Comparison of ENCODE assay signal across 16 mouse cellular contexts in genomic region chr9:79823438-79823837, GRCm38 (mm10). TPM values are rescaled to one million over a fixed set of nuclear protein-coding genes. Genes with fewer than 3 reads are reported as not detected.
DNase-seq lines count a peak whose midpoint lies in the region; ATAC-seq and TF ChIP-seq lines count a peak whose summit lies in the region.
"Had no signal": no experiment of that assay in that cellular context is flagged by ENCODE, and none has a peak within 500 bp of the region (broad histone marks: within the 10 kb centered on the region; RNA-seq: fewer than 3 reads in every experiment).

No protein-coding gene starts in this region.

- H3K4me3 ChIP-seq in forebrain, embryonic 11.5 days (ENCODE audit: low read depth, low read length): no peak overlapping the region
- no peak overlapping the region for H3K4me3 ChIP-seq in forebrain, embryonic 16.5 days (replicated peaks; ENCODE audit: low read length)
- no peak overlapping the region for H3K4me3 ChIP-seq in midbrain, embryonic 11.5 days (ENCODE audit: low read depth, low read length)
- H3K4me3 ChIP-seq in midbrain, embryonic 15.5 days: no peak overlapping the region
- no peak overlapping the region for H3K4me3 ChIP-seq in hindbrain, postnatal 0 days (ENCODE audit: low read length)
- H3K4me3 ChIP-seq in lung, adult 2 months (replicated peaks; ENCODE audit: extremely low read depth, low read depth, low read length): no peak overlapping the region
- H3K4me3 ChIP-seq: limb, embryonic 15.5 days; myocyte had no signal

- H3K27ac ChIP-seq in forebrain, embryonic 11.5 days (ENCODE audit: low read depth, low read length): peak overlapping the region; percentile 8; the same call in 1 of the 2 replicates
- H3K27ac ChIP-seq in forebrain, embryonic 16.5 days (ENCODE audit: low read length): no peak overlapping the region
- no peak overlapping the region; the same call in 1 of the 2 replicates for H3K27ac ChIP-seq in midbrain, embryonic 11.5 days (ENCODE audit: low read depth, low read length)
- no peak overlapping the region for H3K27ac ChIP-seq in midbrain, embryonic 15.5 days
- no peak overlapping the region for H3K27ac ChIP-seq in hindbrain, postnatal 0 days
- H3K27ac ChIP-seq: limb, embryonic 15.5 days had no signal

- H3K4me1 ChIP-seq in forebrain, embryonic 11.5 days (replicated peaks; ENCODE audit: control insufficient read depth, insufficient read depth, low read length): peaks cover 8% of the 10 kb centered on the region; the same call in 1 of the 2 replicates
- H3K4me1 ChIP-seq in forebrain, embryonic 16.5 days (replicated peaks; ENCODE audit: control insufficient read depth, insufficient read depth, low read length): no peaks in the 10 kb centered on the region
- peaks cover 7% of the 10 kb centered on the region for H3K4me1 ChIP-seq in midbrain, embryonic 11.5 days (ENCODE audit: control insufficient read depth, insufficient read depth, low read length)
- no peaks in the 10 kb centered on the region for H3K4me1 ChIP-seq in midbrain, embryonic 15.5 days
- no peaks in the 10 kb centered on the region for H3K4me1 ChIP-seq in hindbrain, postnatal 0 days (ENCODE audit: insufficient read depth, low read length)
- H3K4me1 ChIP-seq in lung, adult 2 months (ENCODE audit: control insufficient read depth, insufficient read depth, low read length): no peaks in the 10 kb centered on the region
- H3K4me1 ChIP-seq: limb, embryonic 15.5 days had no signal

- DNase-seq in forebrain, embryonic 11.5 days (ENCODE audit: low spot score): peak; percentile 61
- peak; percentile 87 for DNase-seq in midbrain, embryonic 11.5 days (ENCODE audit: low spot score, missing footprints)
- DNase-seq in hindbrain, postnatal 0 days (ENCODE audit: low spot score): peak; percentile 51
- peak; percentile 28 for DNase-seq in retina, postnatal 7 days (ENCODE audit: low read depth, low spot score)
- DNase-seq in urinary bladder, postnatal 36 days (ENCODE audit: low spot score in 2 of 2): no peak
- DNase-seq in lung, adult 2 months: no peak
- DNase-seq: adrenal gland, postnatal 14 days; cerebellum, adult 18-20 months; gastrocnemius, postnatal 14 days; liver, postnatal 0 days; spleen, adult 18-20 months; thymus, adult 2 months had no signal

- H3K36me3 ChIP-seq in forebrain, embryonic 11.5 days (ENCODE audit: control insufficient read depth, insufficient read depth, low read length): peaks cover 11% of the 10 kb centered on the region; the same call in 1 of the 2 replicates
- peaks cover 3% of the 10 kb centered on the region; the same call in 1 of the 2 replicates for H3K36me3 ChIP-seq in forebrain, embryonic 16.5 days (ENCODE audit: control insufficient read depth, insufficient read depth)
- H3K36me3 ChIP-seq in midbrain, embryonic 11.5 days (ENCODE audit: control insufficient read depth, insufficient read depth, low read length): peaks cover 13% of the 10 kb centered on the region
- H3K36me3 ChIP-seq in midbrain, embryonic 15.5 days (replicated peaks): no peaks in the 10 kb centered on the region
- H3K36me3 ChIP-seq in hindbrain, postnatal 0 days (ENCODE audit: insufficient read depth, low read length): no peaks in the 10 kb centered on the region
- H3K36me3 ChIP-seq: limb, embryonic 15.5 days had no signal

- H3K9ac ChIP-seq in forebrain, embryonic 11.5 days (ENCODE audit: low read length): no peak overlapping the region
- no peak overlapping the region for H3K9ac ChIP-seq in forebrain, embryonic 16.5 days (replicated peaks; ENCODE audit: low read depth, low read length)
- H3K9ac ChIP-seq in midbrain, embryonic 11.5 days (ENCODE audit: low read length): no peak overlapping the region
- H3K9ac ChIP-seq in midbrain, embryonic 15.5 days: no peak overlapping the region
- no peak overlapping the region for H3K9ac ChIP-seq in hindbrain, postnatal 0 days (replicated peaks; ENCODE audit: low read length)
- H3K9ac ChIP-seq: limb, embryonic 15.5 days; liver, postnatal 0 days had no signal

- ATAC-seq in forebrain, embryonic 11.5 days (replicated peaks; ENCODE audit: low FRiP score): peak; percentile 90
- no peak for ATAC-seq in forebrain, embryonic 16.5 days
- peak; percentile 84 for ATAC-seq in midbrain, embryonic 11.5 days (ENCODE audit: low FRiP score)
- no peak for ATAC-seq in midbrain, embryonic 15.5 days (replicated peaks)
- peak; percentile 74; the same call in 1 of the 2 replicates for ATAC-seq in hindbrain, postnatal 0 days
- ATAC-seq: liver, postnatal 0 days had no signal

- no peaks in the 10 kb centered on the region; the same call in 1 of the 2 replicates for H3K9me3 ChIP-seq in forebrain, embryonic 11.5 days (ENCODE audit: control insufficient read depth, low read length)
- H3K9me3 ChIP-seq in forebrain, embryonic 16.5 days (ENCODE audit: control insufficient read depth, low read length): no peaks in the 10 kb centered on the region
- H3K9me3 ChIP-seq in midbrain, embryonic 11.5 days (ENCODE audit: control insufficient read depth, low read length): no peaks in the 10 kb centered on the region; the same call in none of the 2 replicates
- no peaks in the 10 kb centered on the region for H3K9me3 ChIP-seq in midbrain, embryonic 15.5 days
- H3K9me3 ChIP-seq in hindbrain, postnatal 0 days (ENCODE audit: low read length): no peaks in the 10 kb centered on the region
- H3K9me3 ChIP-seq: limb, embryonic 15.5 days had no signal

- H3K4me2 ChIP-seq in forebrain, embryonic 11.5 days (ENCODE audit: low read depth, low read length, severe bottlenecking): no peak overlapping the region
- H3K4me2 ChIP-seq in forebrain, embryonic 16.5 days (ENCODE audit: low read length): no peak overlapping the region
- no peak overlapping the region for H3K4me2 ChIP-seq in midbrain, embryonic 11.5 days
- no peak overlapping the region for H3K4me2 ChIP-seq in midbrain, embryonic 15.5 days
- H3K4me2 ChIP-seq in hindbrain, postnatal 0 days (ENCODE audit: low read depth, low read length): no peak overlapping the region
- H3K4me2 ChIP-seq: limb, embryonic 15.5 days had no signal

- TF ChIP-seq CTCF in hindbrain, postnatal 0 days (IDR thresholded peaks at IDR 0.05; ENCODE audit: low read depth): no peak
- TF ChIP-seq CTCF in lung, adult 2 months (IDR thresholded peaks at IDR 0.05; ENCODE audit: insufficient read depth, low read length): no peak

- no peaks in the 10 kb centered on the region for H3K27me3 ChIP-seq in forebrain, embryonic 11.5 days (ENCODE audit: control insufficient read depth, insufficient read depth, low read length)
- H3K27me3 ChIP-seq in forebrain, embryonic 16.5 days (replicated peaks; ENCODE audit: control insufficient read depth, insufficient read depth, low read length): no peaks in the 10 kb centered on the region
- H3K27me3 ChIP-seq in midbrain, embryonic 11.5 days (ENCODE audit: control insufficient read depth, insufficient read depth, low read length): no peaks in the 10 kb centered on the region
- no peaks in the 10 kb centered on the region for H3K27me3 ChIP-seq in midbrain, embryonic 15.5 days (replicated peaks)
- H3K27me3 ChIP-seq in hindbrain, postnatal 0 days (ENCODE audit: insufficient read depth, low read length): no peaks in the 10 kb centered on the region
- H3K27me3 ChIP-seq: limb, embryonic 15.5 days had no signal

- WGBS in forebrain, embryonic 11.5 days: 18% methylated on average over 4 of the region's 4 CpGs
- 3% methylated on average over 4 of the region's 4 CpGs for WGBS in forebrain, embryonic 16.5 days
- 12% methylated on average over 4 of the region's 4 CpGs for WGBS in midbrain, embryonic 11.5 days
- 11% methylated on average over 4 of the region's 4 CpGs for whole genome bisulfite sequencing in midbrain, embryonic 15.5 days
- 18% methylated on average over 4 of the region's 4 CpGs for WGBS in hindbrain, postnatal 0 days
- 70% methylated on average over 4 of the region's 4 CpGs for WGBS in lung, adult 2 months

- no peak for TF ChIP-seq POLR2A in lung, adult 2 months (IDR thresholded peaks at IDR 0.05; ENCODE audit: borderline replicate concordance, extremely low read depth, low read depth, low read length)

RNA-seq across cellular contexts. Expression of gene Tmem30a, which starts 30.1 kb away (rescaled TPM):
- polyA plus RNA-seq in forebrain, embryonic 11.5 days (2014; fragmentation: Nextera tagmentation; extraction: Ambion mirVana): 77.6 and 84.9 TPM in 2 replicates
- polyA plus RNA-seq in forebrain, embryonic 16.5 days (2015; fragmentation: Nextera tagmentation; extraction: Ambion mirVana): 114 and 125 TPM in 2 replicates
- polyA plus RNA-seq in midbrain, embryonic 11.5 days (2014; fragmentation: Nextera tagmentation; extraction: Ambion mirVana): 91.2 and 108 TPM in 2 replicates
- polyA plus RNA-seq in midbrain, embryonic 15.5 days (2015; fragmentation: Nextera tagmentation; extraction: Ambion mirVana): 113 and 114 TPM in 2 replicates
- 193 and 218 TPM in 2 replicates for total RNA-seq in hindbrain, postnatal 0 days (2014; rRNA removed)
- 123 TPM in 2 replicates for polyA plus RNA-seq in hindbrain, postnatal 0 days (2015; fragmentation: Nextera tagmentation; extraction: Ambion mirVana)
- polyA plus RNA-seq in lung, adult 2 months (2012; rRNA removed): 62.8 and 82.3 TPM in 2 replicates

Comparison
In these comparisons a context has a peak if more than half of its experiments do, and no peak if none do; other contexts are left out.
1. ATAC-seq: peak in forebrain, embryonic 11.5 days (single experiment), midbrain, embryonic 11.5 days (single experiment) and hindbrain, postnatal 0 days (single experiment); none in forebrain, embryonic 16.5 days (single experiment) and midbrain, embryonic 15.5 days (single experiment).
2. DNase-seq: peak in forebrain, embryonic 11.5 days (single experiment), midbrain, embryonic 11.5 days (single experiment), hindbrain, postnatal 0 days (single experiment) and retina, postnatal 7 days (single experiment); none in urinary bladder, postnatal 36 days (0 of 2) and lung, adult 2 months (single experiment).